Mouse (Mus musculus): ENCODE results near the gene Ankrd33.
"Not testable (repeated sequence)": the region's sequence is repeated elsewhere in the genome, so short reads cannot be mapped to it uniquely, and the experiment has no call there.

The Ankrd33 gene

GRCm38 (mm10) chr15:101086451-101086850, 29.1 kb upstream of the Ankrd33 start:
- no peak for DNase-seq (ENCODE audit: extremely low spot score, low spot score)

GRCm38 (mm10) chr15:101086956-101087355, 28.6 kb upstream of the Ankrd33 start:
- DNase-seq (ENCODE audit: extremely low spot score, low spot score): no peak

GRCm38 (mm10) chr15:101088291-101088690, 27.3 kb upstream of the Ankrd33 start:
- no peak for DNase-seq (ENCODE audit: extremely low spot score, low spot score)

- DNase-seq (ENCODE audit: extremely low spot score, low spot score): no peak
These were observed 24.0 kb upstream of the Ankrd33 start for GRCm38 (mm10) chr15:101091551-101091950.

- peak; percentile 53 for DNase-seq (ENCODE audit: extremely low spot score, low spot score)
These were observed 23.3 kb upstream of the Ankrd33 start for GRCm38 (mm10) chr15:101092121-101092828.

GRCm38 (mm10) chr15:101092829-101093648, 22.5 kb upstream of the Ankrd33 start:
- peak; percentile 84 for DNase-seq (ENCODE audit: extremely low spot score, low spot score)

GRCm38 (mm10) chr15:101093988-101094387, 21.6 kb upstream of the Ankrd33 start:
- no peak for DNase-seq (ENCODE audit: extremely low spot score, low spot score)

GRCm38 (mm10) chr15:101094979-101095378, 20.6 kb upstream of the Ankrd33 start:
- DNase-seq (ENCODE audit: extremely low spot score, low spot score): peak; percentile 68

- no peak for DNase-seq (ENCODE audit: extremely low spot score, low spot score)
These were observed 20.2 kb upstream of the Ankrd33 start for GRCm38 (mm10) chr15:101095392-101095791.

- peak; percentile 90 for DNase-seq (ENCODE audit: extremely low spot score, low spot score)
These were observed 17.4 kb upstream of the Ankrd33 start for GRCm38 (mm10) chr15:101097985-101098651.

GRCm38 (mm10) chr15:101100996-101101395, 14.6 kb upstream of the Ankrd33 start:
- no peak for DNase-seq (ENCODE audit: extremely low spot score, low spot score)

- no peak for DNase-seq (ENCODE audit: extremely low spot score, low spot score)
These were observed 11.8 kb upstream of the Ankrd33 start for GRCm38 (mm10) chr15:101103605-101104304.

- DNase-seq (ENCODE audit: extremely low spot score, low spot score): peak; percentile 84
These were observed 10.0 kb upstream of the Ankrd33 start for GRCm38 (mm10) chr15:101105496-101105994.

- DNase-seq (ENCODE audit: extremely low spot score, low spot score): no peak
These were observed 9.5 kb upstream of the Ankrd33 start for GRCm38 (mm10) chr15:101106011-101106410.

- DNase-seq (ENCODE audit: extremely low spot score, low spot score): no peak
These were observed 7.5 kb upstream of the Ankrd33 start for GRCm38 (mm10) chr15:101107906-101108671.

GRCm38 (mm10) chr15:101113176-101113575, 2.4 kb upstream of the Ankrd33 start:
- no peak for DNase-seq (ENCODE audit: extremely low spot score, low spot score)

GRCm38 (mm10) chr15:101113778-101114177, 1.8 kb upstream of the Ankrd33 start:
- DNase-seq (ENCODE audit: extremely low spot score, low spot score): not testable (repeated sequence)

GRCm38 (mm10) chr15:101118399-101119125, 3.0 kb downstream of the Ankrd33 start:
- DNase-seq (ENCODE audit: extremely low spot score, low spot score): no peak

- DNase-seq (ENCODE audit: extremely low spot score, low spot score): no peak
These were observed 6.1 kb downstream of the Ankrd33 start for GRCm38 (mm10) chr15:101121411-101122289.

All from neural tube, embryonic 10.5 days (tissue).